Mouse (Mus musculus) hindbrain, embryonic 16.5 days (tissue): ENCODE measurements around the gene Cks1brt. TPM values are rescaled to one million over a fixed set of nuclear protein-coding genes. Genes with fewer than 3 reads are reported as not detected.
A peak's percentile ranks its signal among the peaks of the same experiment; 100 is the strongest.
"Not testable (repeated sequence)": the region's sequence is repeated elsewhere in the genome, so short reads cannot be mapped to it uniquely, and the experiment has no call there.

Source experiments
- ATAC-seq: fragments of 200-750 bp; cut with Nextera tagmentation; 2 replicates; pipeline ENCODE4 v1.8.0; 2017; ENCODE audit warnings: moderate TSS enrichment, moderate library complexity
- H3K27ac ChIP-seq: fragments of 300-500 bp; sonication (generic); 2 replicates; pipeline ENCODE4 v1.5.1; 2014; ENCODE audit warnings: low read depth, mild to moderate bottlenecking, control low read depth, low read length, moderate library complexity
- H3K27me3 ChIP-seq: fragments of 300-500 bp; sonication (generic); replicated peaks from 2 replicates; pipeline ENCODE4 v1.6.1; 2014; ENCODE audit warnings: low read length; ENCODE audit not compliant: control insufficient read depth, insufficient read depth
- H3K36me3 ChIP-seq: fragments of 300-500 bp; sonication (generic); 2 replicates; pipeline ENCODE4 v1.6.1; 2014; ENCODE audit warnings: mild to moderate bottlenecking, low read length, moderate library complexity, mixed read lengths; ENCODE audit not compliant: control insufficient read depth, insufficient read depth
- H3K4me1 ChIP-seq: fragments of 300-500 bp; sonication (generic); 2 replicates; pipeline ENCODE4 v1.6.1; 2014; ENCODE audit warnings: low read depth, low read length; ENCODE audit not compliant: control insufficient read depth, insufficient read depth
- H3K4me2 ChIP-seq: fragments of 300-500 bp; sonication (generic); 2 replicates; pipeline ENCODE4 v1.6.1; 2014; ENCODE audit warnings: mild to moderate bottlenecking, low read length, control low read depth, moderate library complexity
- H3K4me3 ChIP-seq: fragments of 300-500 bp; sonication (generic); 2 replicates; pipeline ENCODE4 v1.5.1; 2014; ENCODE audit warnings: mild to moderate bottlenecking, low read length, control low read depth, moderate library complexity
- H3K9ac ChIP-seq: fragments of 300-500 bp; sonication (generic); 2 replicates; pipeline ENCODE4 v1.6.1; 2014; ENCODE audit warnings: low read depth, mild to moderate bottlenecking, control low read depth, low read length, moderate library complexity
- H3K9me3 ChIP-seq: fragments of 300-500 bp; sonication (generic); 2 replicates; pipeline ENCODE4 v1.6.1; 2014; ENCODE audit warnings: mild to moderate bottlenecking, low read length, moderate library complexity; ENCODE audit not compliant: control insufficient read depth
- WGBS: fragments of 180-500 bp; shearing (Covaris S2); extraction: QIAGEN DNeasy Blood & Tissue Kit; methylation state at CpG from one replicate; pipeline ENCODE4 v1.1.7; 2014; 5-methylcytosine and 5-hydroxymethylcytosine counted together
- microRNA-seq: library from miRNA; unstranded; fragments of <30 nt; microRNA quantifications from one replicate; pipeline ENCODE4, GENCODE M21; 2017
- polyA plus RNA-seq: library from polyadenylated mRNA; unstranded; fragments of >200 nt; fragmentation: Nextera tagmentation; extraction: Ambion mirVana; gene quantifications from 2 replicates; pipeline ENCODE4 v1.2.1, GENCODE M21; 2015

The Cks1brt gene
- polyA plus RNA-seq, 1 experiment from 2014 or later = not detected

- ATAC-seq, H3K9me3 ChIP-seq, H3K9ac ChIP-seq, H3K4me3 ChIP-seq, H3K4me1 ChIP-seq, H3K36me3 ChIP-seq, H3K27ac ChIP-seq, H3K27me3 ChIP-seq, H3K4me2 ChIP-seq: not testable (repeated sequence)
- 89% methylated on average over 2 of the region's 2 CpGs for WGBS
These were observed 16.0 kb upstream of the Cks1brt start for GRCm38 (mm10) chr8:85135690-85136089.

GRCm38 (mm10) chr8:85142516-85142915 is 9.2 kb upstream of the Cks1brt start:
- Histone ChIP-seq H3K9me3 (0 out of 2 replicates have a peak, but pooled peaks cover 2% of the 10 kb centered on the region), H3K4me2 (no peak overlapping the region), H3K27ac (no peak overlapping the region), H3K9ac (no peak overlapping the region), H3K36me3 (no peaks in the 10 kb centered on the region), H3K4me1 (no peaks in the 10 kb centered on the region), H3K27me3 (no peaks in the 10 kb centered on the region), H3K4me3 (no peak overlapping the region)
- WGBS = 92% methylated on average over 4 of the region's 4 CpGs
- ATAC-seq = no peak

GRCm38 (mm10) chr8:85171291-85171690 is 19.6 kb downstream of the Cks1brt start:
- WGBS = 28% methylated on average over 14 of the region's 14 CpGs
- Histone ChIP-seq H3K4me3 (no peak overlapping the region), H3K36me3 (no peaks in the 10 kb centered on the region), H3K9ac (no peak overlapping the region), H3K4me2 (no peak overlapping the region), H3K4me1 (no peaks in the 10 kb centered on the region), H3K27me3 (no peaks in the 10 kb centered on the region), H3K9me3 (no peaks in the 10 kb centered on the region; the same call in 1 of the 2 replicates), H3K27ac (no peak overlapping the region)
- no peak for ATAC-seq

GRCm38 (mm10) chr8:85175892-85176291 is 24.2 kb downstream of the Cks1brt start:
- H3K4me2 ChIP-seq = no peak overlapping the region
- no peak overlapping the region for H3K27ac ChIP-seq
- no peaks in the 10 kb centered on the region for H3K36me3 ChIP-seq
- H3K4me1 ChIP-seq = no peaks in the 10 kb centered on the region
- H3K4me3 ChIP-seq = no peak overlapping the region
- no peaks in the 10 kb centered on the region for H3K27me3 ChIP-seq
- H3K9me3 ChIP-seq = no peaks in the 10 kb centered on the region
- no peak for ATAC-seq
- no peak overlapping the region for H3K9ac ChIP-seq
- 59% methylated on average over 7 of the region's 7 CpGs for WGBS

GRCm38 (mm10) chr8:85192346-85192745 is 40.6 kb downstream of the Cks1brt start:
- no peak for ATAC-seq
- WGBS = 85% methylated on average over 1 of the region's 1 CpGs

GRCm38 (mm10) chr8:85220220-85220619 is 68.5 kb downstream of the Cks1brt start:
- Histone ChIP-seq H3K27me3 (no peaks in the 10 kb centered on the region), H3K4me2 (no peak overlapping the region), H3K9ac (no peak overlapping the region), H3K27ac (no peak overlapping the region), H3K4me1 (no peaks in the 10 kb centered on the region), H3K9me3 (no peaks in the 10 kb centered on the region; the same call in 1 of the 2 replicates), H3K36me3 (no peaks in the 10 kb centered on the region), H3K4me3 (no peak overlapping the region)
- no peak for ATAC-seq
- WGBS = 80% methylated on average over 4 of the region's 4 CpGs

More at GRCm38 (mm10) chr8:85192346-85192745, 40.6 kb downstream of the Cks1brt start:
- Histone ChIP-seq H3K4me3 (no peak overlapping the region), H3K27ac (no peak overlapping the region), H3K4me1 (no peaks in the 10 kb centered on the region), H3K9ac (no peak overlapping the region), H3K27me3 (no peaks in the 10 kb centered on the region), H3K36me3 (no peaks in the 10 kb centered on the region), H3K4me2 (no peak overlapping the region), H3K9me3 (0 out of 2 replicates have a peak, but pooled peaks cover 2% of the 10 kb centered on the region)

GRCm38 (mm10) chr8:85220992-85221391 is 69.3 kb downstream of the Cks1brt start:
- Histone ChIP-seq H3K4me2 (no peak overlapping the region), H3K27me3 (no peaks in the 10 kb centered on the region), H3K9me3 (no peaks in the 10 kb centered on the region; the same call in 1 of the 2 replicates), H3K27ac (no peak overlapping the region), H3K9ac (no peak overlapping the region), H3K4me3 (no peak overlapping the region), H3K4me1 (no peaks in the 10 kb centered on the region), H3K36me3 (no peaks in the 10 kb centered on the region)
- ATAC-seq = no peak
- WGBS = 65% methylated on average over 6 of the region's 6 CpGs

Small RNA genes lying within 50 kb of the gene (microRNA-seq; reads per million reads assigned to microRNA genes)
- gene Gm23388 = 3.5 reads per million, percentile 10 among the genes with 10 or more reads in this experiment

Other genes with a start within 250 kb of the Cks1brt start
- 0.39 and 0.56 TPM in 2 replicates for gene Klf1, start 250.0 kb upstream of the Cks1brt start, polyA plus RNA-seq
- 6.4 and 7.0 TPM in 2 replicates for gene Dnase2a, start 243.4 kb upstream of the Cks1brt start, polyA plus RNA-seq
- 71.4 and 77.4 TPM in 2 replicates for gene Mast1, start 214.6 kb upstream of the Cks1brt start, polyA plus RNA-seq
- 3.0 and 3.2 TPM in 2 replicates for gene Rtbdn, start 204.9 kb upstream of the Cks1brt start, polyA plus RNA-seq
- gene Gm49661, start 182.5 kb upstream of the Cks1brt start, polyA plus RNA-seq = not detected in 2 replicates
- gene Prdx2, start 182.3 kb upstream of the Cks1brt start, polyA plus RNA-seq = 1,040 and 1,063 TPM in 2 replicates
- gene Rnaseh2a, start 182.2 kb upstream of the Cks1brt start, polyA plus RNA-seq = 55.8 and 57.5 TPM in 2 replicates
- 4.3 and 5.3 TPM in 2 replicates for gene Junb, start 173.2 kb upstream of the Cks1brt start, polyA plus RNA-seq
- gene Hook2, start 161.3 kb upstream of the Cks1brt start, polyA plus RNA-seq = 37.9 and 39.6 TPM in 2 replicates
- 0.10 and 0.21 TPM in 2 replicates for gene Best2, start 137.4 kb upstream of the Cks1brt start, polyA plus RNA-seq
- 159 and 170 TPM in 2 replicates for gene Asna1, start 126.6 kb upstream of the Cks1brt start, polyA plus RNA-seq
- gene Trir, start 125.1 kb upstream of the Cks1brt start, polyA plus RNA-seq = 100 and 110 TPM in 2 replicates
- 61.2 and 62.7 TPM in 2 replicates for gene Tnpo2, start 115.0 kb upstream of the Cks1brt start, polyA plus RNA-seq
- 75.8 and 83.2 TPM in 2 replicates for gene Fbxw9, start 91.9 kb upstream of the Cks1brt start, polyA plus RNA-seq
- gene Gm5741, start 83.9 kb upstream of the Cks1brt start, polyA plus RNA-seq = 1.2 TPM in 1 of 2 replicates, not detected in the other
- gene Dhps, start 80.2 kb upstream of the Cks1brt start, polyA plus RNA-seq = 112 and 119 TPM in 2 replicates
- 111 and 116 TPM in 2 replicates for gene Wdr83os, start 71.2 kb upstream of the Cks1brt start, polyA plus RNA-seq
- 45.5 and 50.6 TPM in 2 replicates for gene Wdr83, start 70.6 kb upstream of the Cks1brt start, polyA plus RNA-seq
- 23.1 TPM in 2 replicates for gene Man2b1, start 68.7 kb upstream of the Cks1brt start, polyA plus RNA-seq
- 4.3 and 4.6 TPM in 2 replicates for gene Zfp791, start 28.8 kb upstream of the Cks1brt start, polyA plus RNA-seq
- not detected in 2 replicates for gene Olfr371, start 74.1 kb downstream of the Cks1brt start, polyA plus RNA-seq
- gene Orc6, start 147.7 kb downstream of the Cks1brt start, polyA plus RNA-seq = 64.4 and 69.4 TPM in 2 replicates
- gene Vps35, start 147.9 kb downstream of the Cks1brt start, polyA plus RNA-seq = 183 and 185 TPM in 2 replicates
- 0.19 and 0.66 TPM in 2 replicates for gene Mylk3, start 234.4 kb downstream of the Cks1brt start, polyA plus RNA-seq